In genomic region chr11:61352138-61352651, GRCm38 (mm10) we compare ENCODE assay signal across 11 mouse cellular contexts. TPM values are rescaled to one million over a fixed set of nuclear protein-coding genes. Genes with fewer than 3 reads are reported as not detected.
A peak's percentile ranks its signal among the peaks of the same experiment; 100 is the strongest.
DNase-seq lines count a peak whose midpoint lies in the region; ATAC-seq and TF ChIP-seq lines count a peak whose summit lies in the region.
"Had no signal": no experiment of that assay in that cellular context is flagged by ENCODE, and none has a peak within 500 bp of the region (broad histone marks: within the 10 kb centered on the region; RNA-seq: fewer than 3 reads in every experiment).

No protein-coding gene starts in this region.

- no peaks in the 10 kb centered on the region for H3K4me1 ChIP-seq in embryonic facial prominence, embryonic 14.5 days (ENCODE audit: control insufficient read depth, insufficient read depth, low read length)
- H3K4me1 ChIP-seq in embryonic facial prominence, embryonic 10.5 days: 0 out of 2 replicates have a peak, but pooled peaks cover 10% of the 10 kb centered on the region
- H3K4me1 ChIP-seq in ES-Bruce4 (ENCODE audit: control insufficient read depth, insufficient read depth, low read length): no peaks in the 10 kb centered on the region
- no peaks in the 10 kb centered on the region for H3K4me1 ChIP-seq in intestine, postnatal 0 days (replicated peaks; ENCODE audit: control insufficient read depth, insufficient read depth, low read length)
- H3K4me1 ChIP-seq: limb, embryonic 12.5 days had no signal

- 0 out of 2 replicates have a peak, but pooled peaks cover 3% of the 10 kb centered on the region for H3K27me3 ChIP-seq in embryonic facial prominence, embryonic 14.5 days (replicated peaks; ENCODE audit: control insufficient read depth, insufficient read depth, low read length)
- peaks cover 17% of the 10 kb centered on the region; the same call in 1 of the 2 replicates for H3K27me3 ChIP-seq in embryonic facial prominence, embryonic 10.5 days (replicated peaks; ENCODE audit: low read depth, poor library complexity, severe bottlenecking)
- H3K27me3 ChIP-seq in ES-Bruce4 (ENCODE audit: control insufficient read depth, insufficient read depth, low read length, poor library complexity, severe bottlenecking): no peaks in the 10 kb centered on the region
- no peaks in the 10 kb centered on the region for H3K27me3 ChIP-seq in intestine, postnatal 0 days (replicated peaks; ENCODE audit: control insufficient read depth, insufficient read depth, low read length)

- 59% methylated on average over 9 of the region's 9 CpGs for WGBS in embryonic facial prominence, embryonic 14.5 days
- WGBS in embryonic facial prominence, embryonic 10.5 days: 61% methylated on average over 9 of the region's 9 CpGs
- 52% methylated on average over 9 of the region's 9 CpGs for WGBS in intestine, postnatal 0 days

- TF ChIP-seq CTCF in left cerebral cortex, adult 2 months (IDR thresholded peaks at IDR 0.05): peak; percentile 8
- TF ChIP-seq CTCF in ES-Bruce4 (IDR thresholded peaks at IDR 0.05; ENCODE audit: low read depth, low read length): peak; percentile 25
- peak; percentile 65 for TF ChIP-seq CTCF in intestine, postnatal 0 days (IDR thresholded peaks at IDR 0.05; ENCODE audit: low read depth)

- no peak overlapping the region for H3K4me3 ChIP-seq in embryonic facial prominence, embryonic 14.5 days (ENCODE audit: low read depth, low read length)
- H3K4me3 ChIP-seq in embryonic facial prominence, embryonic 10.5 days: no peak overlapping the region
- H3K4me3 ChIP-seq in left cerebral cortex, adult 2 months: no peak overlapping the region
- H3K4me3 ChIP-seq in ES-Bruce4 (ENCODE audit: low read depth, low read length): no peak overlapping the region
- no peak overlapping the region for H3K4me3 ChIP-seq in intestine, postnatal 0 days (ENCODE audit: low read depth, low read length)
- H3K4me3 ChIP-seq: limb, embryonic 12.5 days had no signal

- no peak for TF ChIP-seq POLR2A in ES-Bruce4 (IDR thresholded peaks at IDR 0.05; ENCODE audit: insufficient read depth, low read length)

- no peak overlapping the region for H3K9ac ChIP-seq in embryonic facial prominence, embryonic 14.5 days (ENCODE audit: low read depth, low read length)
- H3K9ac ChIP-seq in ES-Bruce4 (ENCODE audit: low read depth, poor library complexity, severe bottlenecking): no peak overlapping the region
- no peak overlapping the region for H3K9ac ChIP-seq in intestine, postnatal 0 days (ENCODE audit: low read depth, low read length)
- H3K9ac ChIP-seq: limb, embryonic 12.5 days had no signal

- H3K4me2 ChIP-seq in embryonic facial prominence, embryonic 14.5 days (ENCODE audit: low read depth, low read length): no peak overlapping the region
- H3K4me2 ChIP-seq in intestine, postnatal 0 days (replicated peaks; ENCODE audit: low read depth): no peak overlapping the region
- H3K4me2 ChIP-seq: limb, embryonic 12.5 days; midbrain, embryonic 11.5 days had no signal

- no peaks in the 10 kb centered on the region for H3K9me3 ChIP-seq in embryonic facial prominence, embryonic 14.5 days (ENCODE audit: control insufficient read depth, low read length)
- H3K9me3 ChIP-seq in embryonic facial prominence, embryonic 10.5 days: no peaks in the 10 kb centered on the region
- no peaks in the 10 kb centered on the region for H3K9me3 ChIP-seq in ES-Bruce4 (replicated peaks; ENCODE audit: control insufficient read depth, insufficient read depth, low read length, poor library complexity, severe bottlenecking)
- no peaks in the 10 kb centered on the region for H3K9me3 ChIP-seq in intestine, postnatal 0 days (ENCODE audit: control insufficient read depth)
- H3K9me3 ChIP-seq: limb, embryonic 12.5 days had no signal

- intact Hi-C loops in left cerebral cortex, adult 2 months (cut with DNase I): no loop called here
- intact Hi-C loops in left cerebral cortex, postnatal 25 days (cut with DNase I): no loop called here

- H3K27ac ChIP-seq in embryonic facial prominence, embryonic 14.5 days (replicated peaks; ENCODE audit: low read depth, low read length): no peak overlapping the region
- no peak overlapping the region for H3K27ac ChIP-seq in embryonic facial prominence, embryonic 10.5 days (replicated peaks)
- H3K27ac ChIP-seq in left cerebral cortex, adult 2 months: no peak overlapping the region
- H3K27ac ChIP-seq in ES-Bruce4 (ENCODE audit: insufficient read depth, low read length): no peak overlapping the region
- no peak overlapping the region; the same call in 1 of the 2 replicates for H3K27ac ChIP-seq in intestine, postnatal 0 days (ENCODE audit: low read depth, low read length)
- H3K27ac ChIP-seq: limb, embryonic 12.5 days had no signal

- ATAC-seq in embryonic facial prominence, embryonic 14.5 days (ENCODE audit: low read depth): no peak
- ATAC-seq in intestine, postnatal 0 days: peak; percentile 86
- no peak for ATAC-seq in megakaryocyte-erythroid progenitor cell, adult 5-6 weeks (replicated peaks; ENCODE audit: low FRiP score, low TSS enrichment, poor library complexity, severe bottlenecking)

- TF ChIP-seq EP300 in ES-Bruce4 (IDR thresholded peaks at IDR 0.05; ENCODE audit: insufficient read depth, low read depth, low read length): no peak

- peak; percentile 24 for DNase-seq in embryonic facial prominence, embryonic 14.5 days (ENCODE audit: low spot score)
- no peak for DNase-seq in embryonic facial prominence, embryonic 10.5 days (ENCODE audit: low spot score)
- DNase-seq in left cerebral cortex, adult 2 months (ENCODE audit: extremely low spot score in 1 of 2, low spot score in 2 of 2): no peak
- DNase-seq in left cerebral cortex, postnatal 25 days (ENCODE audit: low spot score in 2 of 2): no peak
- DNase-seq in ovary, adult 18-20 months (ENCODE audit: low spot score): no peak

- no peaks in the 10 kb centered on the region for H3K36me3 ChIP-seq in embryonic facial prominence, embryonic 14.5 days (ENCODE audit: control insufficient read depth, insufficient read depth, low read length)
- no peaks in the 10 kb centered on the region for H3K36me3 ChIP-seq in embryonic facial prominence, embryonic 10.5 days (replicated peaks)
- H3K36me3 ChIP-seq in ES-Bruce4 (ENCODE audit: control insufficient read depth, insufficient read depth, low read length, poor library complexity, severe bottlenecking): no peaks in the 10 kb centered on the region
- no peaks in the 10 kb centered on the region for H3K36me3 ChIP-seq in intestine, postnatal 0 days (ENCODE audit: control insufficient read depth, insufficient read depth)
- H3K36me3 ChIP-seq: limb, embryonic 12.5 days had no signal

RNA-seq across cellular contexts. Expression of gene Slc47a2, which starts 9.5 kb away (rescaled TPM):
- polyA plus RNA-seq in embryonic facial prominence, embryonic 14.5 days (2014; fragmentation: Nextera tagmentation; extraction: Ambion mirVana): 0.29 TPM in 1 of 2 replicates, not detected in the other
- polyA plus RNA-seq in embryonic facial prominence, embryonic 10.5 days (2016; fragmentation: Nextera tagmentation; extraction: Ambion mirVana): not detected in 2 replicates
- under 1 TPM in 1 of 2 experiments, not detected in 1; 0.14 TPM for total RNA-seq in left cerebral cortex, adult 2 months (2021)
- under 1 TPM; 0.14 to 0.37 TPM for total RNA-seq in left cerebral cortex, postnatal 25 days (2021)
- not detected in 2 replicates for polyA plus RNA-seq in ES-Bruce4 (2011; ENCODE audit: insufficient read depth, insufficient read length, low read depth, missing spikeins)
- not detected in 2 replicates for polyA plus RNA-seq in intestine, postnatal 0 days (2015; fragmentation: Nextera tagmentation; extraction: Ambion mirVana)
- not detected in 2 replicates for total RNA-seq in megakaryocyte-erythroid progenitor cell, adult 5-6 weeks (2014; fragmentation: Nextera tagmentation)
- not detected in 2 replicates for total RNA-seq in megakaryocyte-erythroid progenitor cell, adult 5-6 weeks (2017)
- polyA plus RNA-seq: embryonic facial prominence, embryonic 11.5 days; limb, embryonic 12.5 days; midbrain, embryonic 11.5 days had no signal

RNA-seq across cellular contexts. Expression of gene Slc47a1, which starts 25.9 kb away (rescaled TPM):
- 1.4 and 2.3 TPM in 2 replicates for polyA plus RNA-seq in embryonic facial prominence, embryonic 14.5 days (2014; fragmentation: Nextera tagmentation; extraction: Ambion mirVana)
- polyA plus RNA-seq in embryonic facial prominence, embryonic 10.5 days (2016; fragmentation: Nextera tagmentation; extraction: Ambion mirVana): 0.05 and 0.08 TPM in 2 replicates
- 1 to 10 TPM; 1.4 to 2.3 TPM for total RNA-seq in left cerebral cortex, adult 2 months (2021)
- 1 to 10 TPM; 1.7 to 2.6 TPM for total RNA-seq in left cerebral cortex, postnatal 25 days (2021)
- polyA plus RNA-seq in ES-Bruce4 (2011; ENCODE audit: insufficient read depth, insufficient read length, low read depth, missing spikeins): 0.43 TPM in 1 of 2 replicates, not detected in the other
- 8.0 and 9.8 TPM in 2 replicates for polyA plus RNA-seq in intestine, postnatal 0 days (2015; fragmentation: Nextera tagmentation; extraction: Ambion mirVana)
- total RNA-seq in megakaryocyte-erythroid progenitor cell, adult 5-6 weeks (2014; fragmentation: Nextera tagmentation): not detected in 2 replicates
- not detected in 2 replicates for total RNA-seq in megakaryocyte-erythroid progenitor cell, adult 5-6 weeks (2017)
- polyA plus RNA-seq: limb, embryonic 12.5 days had no signal

Comparison
In these comparisons a context has a peak if more than half of its experiments do, and no peak if none do; other contexts are left out.
1. CTCF ChIP-seq: peak in every context shown above with its lines; median percentile 65 in intestine, postnatal 0 days; 25 in ES-Bruce4; 8 in left cerebral cortex, adult 2 months.